Mouse (Mus musculus): ENCODE measurements around the gene Ferd3l. TPM values are rescaled to one million over a fixed set of nuclear protein-coding genes. Genes with fewer than 3 reads are reported as not detected.

Ferd3l gene
- polyA plus RNA-seq, 1 experiment from 2014 or later = 2.6 TPM

- peak; percentile 44 for DNase-seq (ENCODE audit: low spot score)
- 1% methylated on average over 37 of the region's 37 CpGs for WGBS
- Histone ChIP-seq H3K9me3 (no peaks in the 10 kb centered on the region), H3K27me3 (ENCODE audit: insufficient read depth, poor library complexity, severe bottlenecking) (peaks cover 97% of the 10 kb centered on the region), H3K4me1 (replicated peaks) (peaks cover 41% of the 10 kb centered on the region), H3K27ac (peak overlapping the region; percentile 59), H3K36me3 (no peaks in the 10 kb centered on the region), H3K4me3 (peak overlapping the region; percentile 41)
Observed at GRCm38 (mm10) chr12:33968041-33968897, 40.0 kb downstream of the Ferd3l start.

- WGBS = 6% methylated on average over 4 of the region's 4 CpGs
- H3K36me3 ChIP-seq = no peaks in the 10 kb centered on the region
- H3K27me3 ChIP-seq (ENCODE audit: insufficient read depth, poor library complexity, severe bottlenecking) = peaks cover 96% of the 10 kb centered on the region
- no peak for DNase-seq (ENCODE audit: low spot score)
- H3K4me1 ChIP-seq (replicated peaks) = peaks cover 35% of the 10 kb centered on the region
- peak overlapping the region; percentile 41 for H3K4me3 ChIP-seq
- H3K9me3 ChIP-seq = no peaks in the 10 kb centered on the region
- no peak overlapping the region for H3K27ac ChIP-seq
Observed at GRCm38 (mm10) chr12:33968898-33969178, 40.6 kb downstream of the Ferd3l start.

Other genes starting within 250 kb of the Ferd3l start
- 13.6 and 14.9 TPM in 2 replicates for gene Twist1, start 29.2 kb downstream of the Ferd3l start, polyA plus RNA-seq (2016; fragmentation: Nextera tagmentation; extraction: Ambion mirVana)